Mouse (Mus musculus) limb, embryonic 12.5 days (tissue): ENCODE data around the gene Hmga2. TPM values are rescaled to one million over a fixed set of nuclear protein-coding genes. Genes with fewer than 3 reads are reported as not detected.

Source experiments
- ATAC-seq: fragments of 200-750 bp; cut with Nextera tagmentation; 2 replicates; pipeline ENCODE4 v1.8.0; 2017; ENCODE audit warnings: low read depth, moderate TSS enrichment; ENCODE audit not compliant: insufficient number of reproducible peaks, insufficient read depth, low FRiP score, low TSS enrichment
- H3K27ac ChIP-seq: fragments of 300-500 bp; sonication (generic); 2 replicates; pipeline ENCODE4 v1.5.1; 2016; ENCODE audit warnings: mild to moderate bottlenecking, moderate library complexity
- H3K27me3 ChIP-seq: fragments of 300-500 bp; sonication (generic); 2 replicates; pipeline ENCODE4 v1.6.1; 2016; ENCODE audit warnings: mild to moderate bottlenecking, moderate library complexity
- H3K36me3 ChIP-seq: fragments of 300-500 bp; sonication (generic); 2 replicates; pipeline ENCODE4 v1.6.1; 2016; ENCODE audit warnings: mild to moderate bottlenecking, moderate library complexity
- H3K4me1 ChIP-seq: fragments of 300-500 bp; sonication (generic); replicated peaks from 2 replicates; pipeline ENCODE4 v1.6.1; 2016
- H3K4me2 ChIP-seq: fragments of 300-500 bp; sonication (generic); 2 replicates; pipeline ENCODE4 v1.6.1; 2016; ENCODE audit warnings: mild to moderate bottlenecking, moderate library complexity
- H3K4me3 ChIP-seq: fragments of 300-500 bp; sonication (generic); replicated peaks from 2 replicates; pipeline ENCODE4 v1.5.1; 2016; ENCODE audit warnings: mild to moderate bottlenecking
- H3K9ac ChIP-seq: fragments of 300-500 bp; sonication (generic); replicated peaks from 2 replicates; pipeline ENCODE4 v1.6.1; 2016; ENCODE audit warnings: mild to moderate bottlenecking, moderate library complexity
- H3K9me3 ChIP-seq: fragments of 300-500 bp; sonication (generic); 2 replicates; pipeline ENCODE4 v1.6.1; 2016; ENCODE audit warnings: mild to moderate bottlenecking, moderate library complexity
- WGBS: fragments of 180-500 bp; shearing (Covaris S2); methylation state at CpG from one replicate; pipeline ENCODE4 v1.1.7; 2016; 5-methylcytosine and 5-hydroxymethylcytosine counted together
- polyA plus RNA-seq: library from polyadenylated mRNA; unstranded; fragments of >200 nt; fragmentation: Nextera tagmentation; extraction: Ambion mirVana; gene quantifications from 2 replicates; pipeline ENCODE4 v1.2.1, GENCODE M21; 2016

The Hmga2 gene
- polyA plus RNA-seq, 1 experiment from 2014 or later, result 132 TPM

DNA sequence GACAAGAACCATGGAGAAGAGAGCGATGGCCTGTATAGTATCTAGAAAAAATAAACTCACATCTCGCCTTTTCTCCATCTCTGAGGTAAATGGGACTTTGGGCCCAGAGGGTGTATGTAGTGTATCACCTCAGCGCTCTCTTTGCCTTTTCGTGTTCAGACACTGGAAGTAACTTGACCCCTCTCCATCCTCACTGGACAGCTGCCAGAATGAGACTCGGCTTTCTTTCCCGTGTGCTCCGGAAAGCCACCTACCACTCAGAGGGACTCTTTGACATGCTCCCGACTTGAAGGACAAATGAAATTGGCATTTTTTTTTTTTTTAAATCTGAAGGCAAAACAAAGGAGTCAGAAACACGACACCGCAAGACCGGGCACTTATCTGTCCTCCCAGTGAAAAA lies 35.0 kb downstream of the Hmga2 start:
- no peaks in the 10 kb centered on the region for H3K9me3 ChIP-seq
- no peak overlapping the region for H3K9ac ChIP-seq
- 0 out of 2 replicates have a peak overlapping the region, but pooled peaks have one; percentile 53 for H3K27ac ChIP-seq
- no peak overlapping the region for H3K4me3 ChIP-seq
- no peak overlapping the region for H3K4me2 ChIP-seq
- WGBS, result 58% methylated on average over 11 of the region's 11 CpGs
- H3K36me3 ChIP-seq, result peaks cover 71% of the 10 kb centered on the region
- no peaks in the 10 kb centered on the region; the same call in 1 of the 2 replicates for H3K27me3 ChIP-seq
- no peak for ATAC-seq
- peaks cover 52% of the 10 kb centered on the region for H3K4me1 ChIP-seq

DNA sequence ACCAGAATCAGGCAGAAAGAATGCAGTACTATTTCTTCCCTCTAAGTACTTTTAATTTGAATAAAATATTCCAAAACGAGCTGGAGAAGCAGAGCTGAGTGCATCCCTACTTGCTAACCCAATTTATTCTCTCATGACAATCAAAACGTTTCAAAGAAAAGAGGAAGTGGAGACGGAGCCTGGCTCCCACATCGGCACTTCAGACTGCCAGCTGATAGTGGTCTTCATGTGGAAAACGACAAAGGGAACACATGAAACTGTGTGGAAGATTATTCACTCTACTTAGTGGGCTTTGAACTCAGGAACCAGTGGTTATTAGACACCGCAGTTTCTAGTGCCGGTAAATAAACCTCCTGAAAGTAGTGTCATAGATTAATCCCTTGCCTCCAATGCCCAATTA lies 41.8 kb downstream of the Hmga2 start:
- 23% methylated on average over 7 of the region's 7 CpGs for WGBS
- Histone ChIP-seq H3K9ac (no peak overlapping the region), H3K27me3 (no peaks in the 10 kb centered on the region; the same call in 1 of the 2 replicates), H3K27ac (peak overlapping the region; percentile 45; the same call in 1 of the 2 replicates), H3K4me2 (no peak overlapping the region), H3K9me3 (no peaks in the 10 kb centered on the region), H3K4me3 (no peak overlapping the region), H3K36me3 (peaks cover 64% of the 10 kb centered on the region), H3K4me1 (peaks cover 83% of the 10 kb centered on the region)
- ATAC-seq, result no peak

DNA sequence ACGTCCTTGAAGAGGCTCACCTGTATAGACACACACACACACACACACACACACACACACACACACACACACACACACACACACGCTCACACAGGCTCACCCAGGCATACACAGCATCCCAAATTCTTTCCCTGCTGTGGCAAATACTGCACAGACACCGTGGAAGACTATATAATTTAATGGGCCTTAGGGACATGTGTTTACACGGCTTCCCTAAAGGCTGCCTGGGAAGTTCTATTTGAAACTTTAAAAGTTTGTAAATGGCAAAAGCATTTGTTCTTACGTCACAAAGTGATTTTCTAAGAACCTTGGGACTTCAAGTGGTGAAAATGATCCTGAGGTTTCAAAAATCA lies 42.8 kb downstream of the Hmga2 start:
- whole genome bisulfite sequencing, result 5% methylated on average over 5 of the region's 5 CpGs
- Histone ChIP-seq H3K27me3 (no peaks in the 10 kb centered on the region; the same call in 1 of the 2 replicates), H3K4me1 (peaks cover 84% of the 10 kb centered on the region), H3K27ac (peak overlapping the region; percentile 70; the same call in 1 of the 2 replicates), H3K9me3 (no peaks in the 10 kb centered on the region), H3K4me2 (no peak overlapping the region), H3K4me3 (no peak overlapping the region), H3K9ac (no peak overlapping the region), H3K36me3 (peaks cover 65% of the 10 kb centered on the region)
- ATAC-seq, result peak; percentile 53

DNA sequence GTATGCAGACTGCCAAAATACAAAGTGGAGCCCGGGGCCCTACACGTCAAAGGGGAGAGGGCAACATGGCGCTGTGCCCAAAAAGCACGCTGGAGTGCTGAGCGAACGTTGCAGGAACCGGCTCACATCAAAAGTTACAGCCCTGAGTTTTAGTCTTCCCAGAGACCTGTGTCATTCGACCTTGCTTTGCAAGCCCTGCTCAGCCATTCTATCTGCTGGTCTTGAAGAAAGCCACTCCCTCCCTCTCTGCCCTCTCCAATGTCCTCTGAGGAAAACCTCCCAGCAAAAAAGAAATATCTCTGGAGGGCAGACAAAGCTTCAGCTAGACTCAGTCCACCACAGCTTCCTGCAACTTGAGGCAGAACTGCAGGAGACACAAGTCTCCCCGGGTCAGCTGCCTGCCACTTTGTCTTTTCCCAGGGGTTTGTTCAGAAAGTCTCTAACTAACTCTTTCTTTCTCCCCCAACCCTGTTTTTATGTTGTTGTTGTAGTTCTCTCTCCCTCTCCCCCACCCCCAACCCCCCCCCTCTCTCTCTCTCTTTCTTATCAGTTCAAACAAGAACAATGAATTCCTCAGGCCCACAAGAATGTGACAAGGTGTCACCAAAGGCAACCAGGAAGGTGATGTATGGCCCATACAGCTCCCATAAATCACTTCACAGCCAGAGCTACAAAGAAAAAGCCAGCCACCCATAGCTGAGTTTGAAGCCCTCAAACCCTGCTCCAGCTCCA lies 43.4 kb downstream of the Hmga2 start:
- 29% methylated on average over 9 of the region's 9 CpGs for WGBS
- H3K27ac ChIP-seq, result peak overlapping the region; percentile 70
- H3K4me3 ChIP-seq, result no peak overlapping the region
- no peaks in the 10 kb centered on the region for H3K9me3 ChIP-seq
- no peak overlapping the region for H3K9ac ChIP-seq
- no peaks in the 10 kb centered on the region; the same call in 1 of the 2 replicates for H3K27me3 ChIP-seq
- no peak for ATAC-seq
- H3K36me3 ChIP-seq, result peaks cover 65% of the 10 kb centered on the region
- peaks cover 85% of the 10 kb centered on the region for H3K4me1 ChIP-seq
- no peak overlapping the region for H3K4me2 ChIP-seq

DNA sequence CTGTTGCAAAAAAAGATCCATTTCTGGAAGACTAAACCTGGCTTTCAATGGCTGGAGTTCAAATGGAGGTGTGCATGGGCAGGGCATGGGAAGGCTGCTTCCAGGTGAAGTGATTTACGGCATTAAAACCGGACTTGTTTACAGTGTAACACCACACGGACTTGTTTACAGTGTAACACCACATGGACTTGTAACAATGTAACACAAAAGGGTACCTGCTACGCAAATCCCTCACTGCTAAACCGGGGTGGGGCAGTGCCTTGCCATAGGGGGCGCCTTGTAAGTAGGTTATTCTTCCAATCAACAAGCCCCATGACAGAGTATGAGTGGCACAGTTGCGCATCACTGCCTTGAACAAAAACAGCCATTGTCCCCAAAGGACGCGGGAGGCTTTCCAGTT lies 44.2 kb downstream of the Hmga2 start:
- ATAC-seq, result no peak
- H3K4me2 ChIP-seq, result no peak overlapping the region
- peaks cover 65% of the 10 kb centered on the region for H3K36me3 ChIP-seq
- H3K4me1 ChIP-seq, result peaks cover 86% of the 10 kb centered on the region
- no peaks in the 10 kb centered on the region for H3K9me3 ChIP-seq
- peak overlapping the region; percentile 70; the same call in 1 of the 2 replicates for H3K27ac ChIP-seq
- 64% methylated on average over 9 of the region's 9 CpGs for WGBS
- no peak overlapping the region for H3K4me3 ChIP-seq
- no peaks in the 10 kb centered on the region for H3K27me3 ChIP-seq
- no peak overlapping the region for H3K9ac ChIP-seq

DNA sequence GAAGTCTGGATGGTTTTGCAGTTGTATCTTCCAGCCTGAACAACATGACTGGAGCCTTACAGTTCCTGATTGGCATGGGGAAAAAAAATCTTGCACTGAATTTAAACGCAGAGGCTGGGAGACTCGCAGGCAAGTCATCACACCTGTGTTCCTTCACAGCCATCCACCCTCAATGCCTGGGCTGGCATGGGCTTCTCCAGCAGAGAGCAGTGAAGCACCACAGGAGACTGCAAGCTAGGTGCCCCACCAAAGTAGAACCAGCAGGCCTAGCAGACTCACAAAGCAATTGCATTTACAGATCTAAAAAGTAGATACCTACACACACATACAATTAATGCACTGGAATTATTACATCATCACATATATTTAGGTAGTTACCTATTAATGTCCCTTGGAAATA lies 44.8 kb downstream of the Hmga2 start:
- 67% methylated on average over 2 of the region's 2 CpGs for WGBS
- peaks cover 92% of the 10 kb centered on the region for H3K4me1 ChIP-seq
- ATAC-seq, result no peak
- H3K36me3 ChIP-seq, result peaks cover 60% of the 10 kb centered on the region
- no peak overlapping the region for H3K4me2 ChIP-seq
- H3K27me3 ChIP-seq, result no peaks in the 10 kb centered on the region
- no peak overlapping the region for H3K4me3 ChIP-seq
- no peak overlapping the region for H3K27ac ChIP-seq
- H3K9ac ChIP-seq, result no peak overlapping the region
- no peaks in the 10 kb centered on the region for H3K9me3 ChIP-seq

DNA sequence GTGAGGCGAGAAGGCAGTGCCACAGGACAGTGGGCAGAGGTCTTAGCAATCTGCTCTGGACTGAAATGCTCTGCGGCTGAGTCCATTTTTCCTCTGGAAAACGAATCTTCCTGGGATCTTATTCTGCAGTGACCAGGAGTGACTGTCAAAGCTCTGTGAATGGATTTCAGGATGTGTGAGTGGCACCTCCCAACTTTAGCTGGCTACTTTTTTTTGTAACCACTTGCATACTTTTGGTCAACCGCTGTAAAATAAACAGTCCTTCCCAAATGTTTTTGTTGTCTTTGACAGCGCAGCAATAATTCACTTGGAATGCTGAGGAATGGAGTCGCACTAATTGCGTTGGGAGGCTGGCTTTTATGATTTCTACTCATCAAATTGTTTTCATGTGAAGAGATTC lies 45.8 kb downstream of the Hmga2 start:
- Histone ChIP-seq H3K4me3 (no peak overlapping the region), H3K36me3 (peaks cover 56% of the 10 kb centered on the region), H3K4me1 (peaks cover 93% of the 10 kb centered on the region), H3K9me3 (no peaks in the 10 kb centered on the region), H3K4me2 (no peak overlapping the region), H3K27me3 (no peaks in the 10 kb centered on the region), H3K27ac (peak overlapping the region; percentile 7; the same call in 1 of the 2 replicates), H3K9ac (no peak overlapping the region)
- WGBS, result 55% methylated on average over 7 of the region's 7 CpGs
- ATAC-seq, result no peak

DNA sequence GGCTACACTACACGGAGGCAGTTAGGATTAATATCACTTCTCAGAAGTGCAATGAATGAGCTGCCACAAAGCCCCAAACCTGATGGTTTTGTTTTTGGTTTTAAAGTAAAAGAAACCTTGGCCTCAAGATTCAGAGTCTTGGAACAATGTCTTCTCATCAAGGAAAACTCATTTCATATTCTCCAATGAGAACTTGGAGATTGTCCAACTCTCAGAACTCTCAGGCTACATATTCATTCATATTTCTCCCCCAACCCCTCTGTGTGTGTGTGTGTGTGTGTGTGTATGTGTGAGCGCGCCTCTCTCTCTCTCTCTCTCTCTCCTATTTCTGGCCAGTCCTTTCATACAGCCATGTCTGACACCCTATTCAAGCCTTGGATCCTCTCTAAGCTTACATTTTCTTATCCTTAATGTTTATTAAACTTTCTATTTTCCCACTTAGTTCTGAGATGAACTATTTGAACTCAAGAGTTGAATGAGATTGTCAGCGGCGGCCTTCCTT lies 46.5 kb downstream of the Hmga2 start:
- Histone ChIP-seq H3K36me3 (peaks cover 56% of the 10 kb centered on the region), H3K4me1 (peaks cover 90% of the 10 kb centered on the region), H3K9ac (no peak overlapping the region), H3K4me2 (no peak overlapping the region), H3K27ac (peak overlapping the region; percentile 62), H3K9me3 (no peaks in the 10 kb centered on the region), H3K4me3 (no peak overlapping the region), H3K27me3 (no peaks in the 10 kb centered on the region)
- WGBS, result 83% methylated on average over 5 of the region's 5 CpGs
- ATAC-seq, result no peak

DNA sequence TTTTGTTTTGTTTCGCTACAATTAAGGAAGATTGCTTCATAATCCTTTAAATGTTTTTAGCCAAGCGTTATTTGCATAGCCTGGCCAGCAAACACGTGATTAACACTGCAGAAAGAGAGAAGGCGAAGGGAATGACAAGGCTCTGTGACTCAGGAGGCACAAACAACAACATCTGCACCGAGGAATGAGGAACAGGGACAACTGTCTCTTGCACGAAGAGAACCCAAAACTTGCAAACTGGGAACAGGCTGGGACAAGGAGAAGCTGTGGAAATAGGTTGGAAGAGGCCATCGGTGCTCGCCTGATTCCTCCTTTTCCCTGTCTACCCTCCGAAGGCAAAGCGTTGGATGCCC lies 47.1 kb downstream of the Hmga2 start:
- Histone ChIP-seq H3K4me3 (no peak overlapping the region), H3K4me1 (peaks cover 88% of the 10 kb centered on the region), H3K9me3 (no peaks in the 10 kb centered on the region), H3K27ac (peak overlapping the region; percentile 62), H3K36me3 (peaks cover 57% of the 10 kb centered on the region), H3K9ac (no peak overlapping the region), H3K4me2 (no peak overlapping the region), H3K27me3 (no peaks in the 10 kb centered on the region)
- ATAC-seq, result no peak
- 74% methylated on average over 10 of the region's 10 CpGs for WGBS

DNA sequence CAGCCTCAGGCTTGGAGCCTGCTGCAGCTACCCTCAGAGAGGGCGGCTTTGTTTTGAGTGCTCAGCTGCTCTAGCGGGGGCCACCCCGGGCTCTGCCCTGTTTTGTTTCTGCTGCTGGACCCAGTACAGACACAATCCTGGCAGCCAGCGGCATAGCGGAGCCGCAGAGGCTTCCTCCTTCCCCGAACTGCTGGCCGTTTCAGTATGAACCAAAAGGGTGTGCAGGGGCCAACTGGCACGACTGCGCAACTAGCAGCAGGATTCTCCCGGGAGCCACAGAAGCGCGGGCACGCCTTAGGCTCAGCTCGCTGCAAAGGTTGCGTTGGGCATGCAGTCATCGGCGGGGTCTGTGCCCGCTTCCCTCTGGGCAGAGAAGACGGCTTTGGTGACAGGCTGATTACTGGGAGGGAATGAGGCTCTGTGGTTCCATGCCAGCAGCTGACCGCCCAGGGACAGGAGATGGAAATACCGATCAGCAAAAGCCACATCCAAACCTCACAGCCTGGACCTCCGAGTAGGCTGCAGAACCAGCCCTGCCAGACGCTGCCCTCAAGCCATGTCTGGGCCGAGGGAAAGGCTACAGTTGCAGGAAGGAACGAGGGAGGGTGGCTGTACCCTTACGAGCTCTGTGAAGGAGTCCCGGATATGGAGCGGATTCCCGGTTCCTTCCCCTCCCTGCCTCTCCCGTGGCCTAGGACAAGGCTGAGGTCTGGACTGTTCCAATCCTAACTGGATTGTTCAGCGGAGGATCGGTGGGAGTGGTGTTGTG lies 47.7 kb downstream of the Hmga2 start:
- peaks cover 89% of the 10 kb centered on the region for H3K4me1 ChIP-seq
- H3K9me3 ChIP-seq, result no peaks in the 10 kb centered on the region
- WGBS, result 69% methylated on average over 33 of the region's 33 CpGs
- no peaks in the 10 kb centered on the region for H3K27me3 ChIP-seq
- H3K9ac ChIP-seq, result no peak overlapping the region
- H3K36me3 ChIP-seq, result peaks cover 62% of the 10 kb centered on the region
- H3K27ac ChIP-seq, result peak overlapping the region; percentile 62
- ATAC-seq, result no peak
- no peak overlapping the region for H3K4me3 ChIP-seq
- no peak overlapping the region for H3K4me2 ChIP-seq

DNA sequence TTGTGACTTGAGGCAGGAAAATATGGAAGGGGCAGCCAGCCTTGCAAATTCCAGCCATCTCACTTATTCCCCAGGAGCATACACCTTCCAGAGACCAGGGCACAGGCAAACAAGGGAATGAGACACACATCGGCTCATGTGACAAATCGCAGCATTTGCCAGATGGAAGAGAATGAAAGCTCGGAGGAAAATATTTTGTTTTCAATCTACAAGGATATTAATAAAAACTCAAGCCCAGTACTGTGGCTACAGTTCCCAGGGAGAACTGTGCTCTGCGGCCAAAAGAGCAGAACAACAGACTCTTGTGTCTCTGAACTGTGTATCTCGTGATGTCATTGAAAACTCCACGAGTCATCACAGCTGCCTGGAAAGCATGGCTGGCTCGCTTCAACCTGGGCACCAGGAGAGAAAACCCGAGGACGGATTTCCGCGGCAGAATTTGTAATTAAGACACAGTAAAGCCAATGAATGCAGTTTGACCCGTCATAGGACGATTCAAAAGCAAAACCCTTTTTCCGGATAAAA lies 50.1 kb downstream of the Hmga2 start:
- Histone ChIP-seq H3K9ac (no peak overlapping the region), H3K9me3 (no peaks in the 10 kb centered on the region), H3K27ac (peak overlapping the region; percentile 1; the same call in 1 of the 2 replicates), H3K4me1 (peaks cover 87% of the 10 kb centered on the region), H3K4me3 (no peak overlapping the region), H3K27me3 (no peaks in the 10 kb centered on the region), H3K4me2 (no peak overlapping the region), H3K36me3 (peaks cover 61% of the 10 kb centered on the region)
- ATAC-seq, result no peak
- 72% methylated on average over 14 of the region's 14 CpGs for WGBS
